Mouse (Mus musculus): ENCODE data around the gene Nyx.

- TF ChIP-seq GATA1 (IDR thresholded peaks at IDR 0.05; ENCODE audit: borderline replicate concordance, low read length) (no peak), FLI1 (IDR thresholded peaks at IDR 0.05; ENCODE audit: low read length) (no peak)
These were observed 13.7 kb downstream of the Nyx start for GRCm38 (mm10) chrX:13479570-13479969.

Measured in megakaryocyte, embryonic 14.5 days (primary cell).